Mouse (Mus musculus) bone marrow, adult 2 months (tissue): ENCODE data around the gene Lpcat3. TPM values are rescaled to one million over a fixed set of nuclear protein-coding genes. Genes with fewer than 3 reads are reported as not detected.
A peak's percentile ranks its signal among the peaks of the same experiment; 100 is the strongest.

ENCODE experiments used
- H3K27ac ChIP-seq: fragments of 200-500 bp; 2 replicates; pipeline ENCODE4 v1.5.1; 2012; ENCODE audit warnings: low read depth, mild to moderate bottlenecking, control low read depth, inconsistent platforms, low read length; ENCODE audit not compliant: control insufficient read depth, poor library complexity, insufficient read depth
- H3K4me1 ChIP-seq: fragments of 200-500 bp; 2 replicates; pipeline ENCODE4 v1.6.1; 2011; ENCODE audit warnings: low read length; ENCODE audit not compliant: control insufficient read depth, insufficient read depth
- H3K4me3 ChIP-seq: fragments of 200-500 bp; replicated peaks from 2 replicates; pipeline ENCODE3; 2011; ENCODE audit warnings: mild to moderate bottlenecking, low read depth, low read length, control low read depth; ENCODE audit not compliant: control insufficient read depth
- CTCF ChIP-seq: fragments of 200-500 bp; IDR thresholded peaks from 2 replicates; pipeline ENCODE4 v1.5.1; 2011; ENCODE audit warnings: low read length, control low read depth; ENCODE audit not compliant: control insufficient read depth, insufficient read depth
- POLR2A ChIP-seq: fragments of 200-500 bp; IDR thresholded peaks from 2 replicates; pipeline ENCODE4 v1.6.1; 2011; ENCODE audit warnings: low read depth, mild to moderate bottlenecking, control low read depth, low read length, borderline replicate concordance; ENCODE audit not compliant: control insufficient read depth
- WGBS: fragments of 180-500 bp; shearing (Covaris S2); methylation state at CpG from one replicate; pipeline ENCODE4 v1.1.7; 2018; 5-methylcytosine and 5-hydroxymethylcytosine counted together
- polyA plus RNA-seq: library from polyadenylated mRNA; stranded (reverse); fragments of >200 nt; gene quantifications from 2 replicates; pipeline ENCODE4 v1.2.4, GENCODE M21; 2011; ENCODE audit warnings: low replicate concordance; ENCODE audit not compliant: missing spikeins, insufficient read depth, insufficient read length

The Lpcat3 gene
- polyA plus RNA-seq, 1 experiment = 77.5 TPM

DNA sequence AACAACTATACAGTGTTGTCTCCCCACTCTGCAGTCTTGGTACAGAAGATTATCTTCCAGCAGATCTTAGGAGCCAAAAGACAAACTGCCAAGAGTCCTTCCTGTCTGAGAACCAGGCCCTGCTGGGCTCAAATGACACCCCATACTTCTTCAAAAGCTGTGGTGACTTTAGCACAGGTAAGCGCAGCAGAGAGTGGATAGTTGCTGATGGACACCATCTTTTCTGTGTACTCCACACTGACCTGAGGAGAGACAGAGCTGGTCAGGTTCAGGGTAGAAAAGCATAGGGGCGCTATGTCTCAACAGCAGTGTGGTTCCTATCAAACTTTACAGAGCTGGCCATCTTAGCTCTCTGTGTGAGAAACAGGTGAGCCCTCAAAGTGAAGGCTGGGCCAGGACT is 41.6 kb downstream of the Lpcat3 start:
- no peak for TF ChIP-seq POLR2A
- TF ChIP-seq CTCF = no peak
- no peak overlapping the region for H3K4me3 ChIP-seq
- 87% methylated on average over 2 of the region's 2 CpGs for WGBS
- H3K27ac ChIP-seq = no peak overlapping the region
- H3K4me1 ChIP-seq = peaks cover 2% of the 10 kb centered on the region; the same call in 1 of the 2 replicates

DNA sequence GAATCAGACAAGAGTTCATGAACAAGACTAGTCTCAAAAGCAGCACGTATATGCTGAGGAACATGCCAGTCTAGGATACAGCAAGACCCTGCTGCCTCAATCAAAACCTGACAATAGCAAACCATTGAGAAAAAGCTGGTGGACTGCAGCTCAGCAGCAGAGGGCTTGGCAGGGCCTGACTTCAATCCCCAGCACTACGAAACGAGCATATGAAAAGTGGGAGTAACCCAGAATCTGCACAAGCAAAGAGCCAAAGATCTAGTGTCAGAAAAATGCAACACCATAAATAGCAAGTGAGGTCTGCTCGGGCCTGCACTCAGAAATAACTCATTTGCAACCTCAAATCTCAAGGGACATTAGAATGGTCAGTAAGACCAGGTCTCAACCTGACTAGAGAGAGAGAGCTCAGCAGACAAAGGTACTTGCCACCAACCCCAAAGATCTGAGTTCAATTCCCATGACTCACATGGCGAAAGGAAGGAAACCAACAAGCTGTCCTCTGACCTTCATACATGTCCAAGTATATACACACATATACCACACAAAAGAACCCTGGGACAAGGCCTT is 43.3 kb downstream of the Lpcat3 start:
- peaks cover 2% of the 10 kb centered on the region; the same call in 1 of the 2 replicates for H3K4me1 ChIP-seq
- H3K27ac ChIP-seq = no peak overlapping the region
- no peak overlapping the region for H3K4me3 ChIP-seq
- WGBS = 83% methylated on average over 5 of the region's 5 CpGs
- TF ChIP-seq POLR2A (no peak), CTCF (no peak)

DNA sequence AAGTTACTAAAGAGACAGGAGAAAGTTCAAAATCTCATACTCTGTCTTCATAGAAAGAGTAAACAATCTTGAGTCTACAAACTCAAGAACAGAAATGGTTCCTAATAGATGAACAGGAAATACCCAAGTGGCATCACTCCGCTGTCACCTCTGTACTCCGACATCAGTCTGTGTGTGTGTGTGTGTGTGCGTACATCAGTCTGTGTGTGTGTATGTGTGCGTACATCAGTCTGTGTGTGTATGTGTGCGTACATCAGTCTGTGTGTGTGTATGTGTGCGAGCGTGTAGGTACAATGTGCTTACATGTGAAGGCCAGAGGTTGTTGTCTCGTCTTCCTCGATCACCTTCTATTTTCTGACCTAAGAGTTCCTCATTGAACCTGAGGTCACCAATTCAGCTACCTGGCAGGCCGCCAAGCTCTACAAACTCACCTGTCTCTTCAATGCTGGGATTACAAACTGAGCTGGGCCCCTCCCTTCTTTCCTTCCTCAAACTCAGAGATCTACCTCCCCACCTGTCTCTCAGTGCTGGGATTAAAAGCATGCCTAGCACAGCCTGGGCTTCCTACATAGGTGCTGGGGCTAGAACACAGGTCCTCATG is 45.6 kb downstream of the Lpcat3 start:
- Histone ChIP-seq H3K27ac (no peak overlapping the region), H3K4me1 (peaks cover 2% of the 10 kb centered on the region; the same call in 1 of the 2 replicates), H3K4me3 (no peak overlapping the region)
- WGBS = 91% methylated on average over 10 of the region's 10 CpGs
- no peak for TF ChIP-seq POLR2A

DNA sequence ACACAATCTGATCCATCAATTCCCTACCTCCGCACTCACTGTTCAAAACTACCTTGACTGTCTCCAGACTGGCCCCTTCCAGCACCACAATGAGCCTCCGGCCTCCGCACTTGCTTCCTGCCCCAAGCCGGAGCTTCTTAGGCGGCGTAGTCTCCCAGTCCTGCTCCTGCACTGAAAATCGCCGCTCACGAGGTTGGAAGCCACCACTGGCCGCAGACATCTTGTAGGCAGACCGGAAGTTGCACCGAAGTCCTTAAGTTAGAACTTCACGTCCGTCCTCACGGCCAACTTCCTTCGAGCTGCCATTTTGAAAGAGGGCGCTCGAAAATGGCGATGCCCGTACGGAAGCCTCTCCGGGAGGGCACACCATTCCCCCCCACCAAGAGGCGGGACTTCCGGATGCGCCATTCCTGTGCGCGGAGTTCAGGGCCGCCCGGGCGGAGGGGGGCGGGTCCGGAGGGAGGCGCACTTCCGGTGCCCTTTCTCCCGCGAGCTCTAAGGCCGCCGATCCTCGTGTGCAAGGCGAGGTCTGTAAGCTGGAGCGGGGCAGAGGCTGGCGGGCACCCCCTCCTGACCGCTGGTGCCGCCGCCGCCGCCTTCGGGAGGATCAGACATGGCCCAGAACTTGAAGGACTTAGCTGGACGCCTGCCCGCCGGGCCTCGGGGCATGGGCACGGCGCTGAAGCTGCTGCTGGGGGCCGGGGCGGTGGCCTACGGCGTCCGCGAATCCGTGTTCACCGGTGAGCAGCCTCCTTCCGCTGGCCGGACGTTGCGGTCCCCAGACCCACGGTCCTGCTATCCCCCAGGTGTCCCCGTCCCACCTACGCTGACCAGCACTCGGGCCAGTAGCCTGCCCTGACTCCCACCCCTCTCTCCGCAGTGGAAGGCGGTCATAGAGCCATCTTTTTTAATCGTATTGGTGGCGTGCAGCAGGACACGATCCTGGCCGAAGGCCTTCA is 49.3 kb downstream of the Lpcat3 start, which contains the start of the genes Emg1 and Phb2:
Gene Emg1 (minus strand): TSS at position 355 of the 959 bp plus-strand sequence.
Gene Phb2 (plus strand): TSS at position 513 of the 959 bp plus-strand sequence.
- TF ChIP-seq POLR2A (no peak; the same call in none of the 2 replicates), CTCF (peak; percentile 6; the same call in 1 of the 2 replicates)

DNA sequence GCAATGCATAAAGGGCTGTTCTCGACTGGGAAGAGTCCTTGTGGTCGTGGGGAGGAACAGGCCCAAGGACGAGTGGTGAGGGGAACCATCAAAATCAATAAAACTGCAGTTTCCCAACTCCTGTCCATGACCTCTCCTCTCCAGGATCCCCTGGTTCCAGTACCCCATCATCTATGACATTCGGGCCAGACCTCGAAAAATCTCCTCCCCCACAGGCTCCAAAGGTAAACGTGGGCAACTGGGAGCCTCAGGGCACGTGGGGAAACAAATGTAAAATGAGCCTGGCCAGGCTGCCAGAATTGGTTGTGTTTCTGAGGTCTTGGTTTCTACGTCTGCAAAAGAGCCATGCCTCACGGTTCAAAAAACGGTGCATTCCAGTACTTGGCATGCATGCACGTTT is 50.1 kb downstream of the Lpcat3 start:
- Histone ChIP-seq H3K4me1 (peaks cover 2% of the 10 kb centered on the region; the same call in 1 of the 2 replicates), H3K27ac (no peak overlapping the region), H3K4me3 (peak overlapping the region; percentile 96)
- TF ChIP-seq POLR2A (no peak), CTCF (no peak)
- WGBS = 15% methylated on average over 11 of the region's 11 CpGs

More for the DNA sequence above, 49.3 kb downstream of the Lpcat3 start, which contains the start of the genes Emg1 and Phb2:
- H3K4me1 ChIP-seq = peaks cover 2% of the 10 kb centered on the region; the same call in 1 of the 2 replicates
- H3K4me3 ChIP-seq = peak within 1 kb of the TSS; percentile 96
- H3K27ac ChIP-seq = peak within 1 kb of the TSS; percentile 78
- under 1% methylated on average over 76 of the region's 76 CpGs for WGBS

DNA sequence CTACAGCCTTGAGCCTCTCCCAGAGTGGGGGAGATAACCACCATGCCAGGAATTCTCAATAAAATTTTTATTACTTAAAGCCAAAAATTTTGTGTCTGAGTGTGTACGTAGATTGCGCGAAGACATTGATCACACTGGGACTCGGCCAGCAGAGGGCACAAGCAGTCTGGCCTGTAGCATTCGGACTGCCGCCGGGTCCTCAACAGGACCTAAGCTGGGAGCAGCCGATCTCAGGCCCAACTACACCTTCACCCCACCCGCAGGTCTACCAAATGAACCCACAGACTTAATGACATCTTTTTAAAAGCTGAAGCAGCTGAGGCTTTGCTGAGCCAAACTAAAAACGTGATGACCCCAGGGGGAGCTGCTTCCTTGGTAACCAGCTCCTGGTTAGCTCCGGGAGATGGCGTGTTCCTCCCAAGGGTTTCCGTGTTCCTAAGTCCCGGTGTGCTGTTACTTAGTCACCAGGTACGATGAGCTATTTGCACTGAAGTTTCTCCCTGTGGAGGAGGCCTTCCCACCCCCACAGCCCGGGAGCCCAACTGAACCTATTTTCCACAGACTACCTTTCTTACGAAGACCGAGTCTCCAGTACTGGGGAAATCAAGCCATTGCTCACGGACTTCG is 54.1 kb downstream of the Lpcat3 start:
- Histone ChIP-seq H3K4me1 (peaks cover 8% of the 10 kb centered on the region), H3K27ac (no peak overlapping the region), H3K4me3 (no peak overlapping the region)
- TF ChIP-seq CTCF = peak; percentile 95
- TF ChIP-seq POLR2A = no peak
- 53% methylated on average over 20 of the region's 20 CpGs for WGBS

DNA sequence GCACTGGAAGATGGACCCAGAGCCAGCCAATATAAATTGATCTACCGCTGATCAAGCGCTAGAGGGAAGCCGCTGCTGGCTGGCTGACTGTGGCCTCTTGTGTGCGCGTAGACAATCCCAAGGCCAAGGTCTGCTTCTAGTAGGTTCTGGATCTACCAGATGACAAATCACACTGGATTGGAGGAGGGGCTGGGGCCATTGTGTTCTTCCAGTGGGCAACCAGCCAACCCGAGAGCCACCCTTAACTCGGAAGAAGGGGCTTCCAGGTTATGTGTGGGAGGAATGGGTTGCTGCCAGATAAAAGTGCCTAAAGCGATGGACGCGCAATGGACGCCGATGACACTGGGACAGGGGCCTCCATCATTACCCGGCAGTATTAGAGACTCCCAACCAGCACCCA is 55.1 kb downstream of the Lpcat3 start:
- peaks cover 11% of the 10 kb centered on the region for H3K4me1 ChIP-seq
- no peak for TF ChIP-seq POLR2A
- no peak for TF ChIP-seq CTCF
- H3K4me3 ChIP-seq = no peak overlapping the region
- H3K27ac ChIP-seq = no peak overlapping the region
- WGBS = 94% methylated on average over 13 of the region's 13 CpGs

DNA sequence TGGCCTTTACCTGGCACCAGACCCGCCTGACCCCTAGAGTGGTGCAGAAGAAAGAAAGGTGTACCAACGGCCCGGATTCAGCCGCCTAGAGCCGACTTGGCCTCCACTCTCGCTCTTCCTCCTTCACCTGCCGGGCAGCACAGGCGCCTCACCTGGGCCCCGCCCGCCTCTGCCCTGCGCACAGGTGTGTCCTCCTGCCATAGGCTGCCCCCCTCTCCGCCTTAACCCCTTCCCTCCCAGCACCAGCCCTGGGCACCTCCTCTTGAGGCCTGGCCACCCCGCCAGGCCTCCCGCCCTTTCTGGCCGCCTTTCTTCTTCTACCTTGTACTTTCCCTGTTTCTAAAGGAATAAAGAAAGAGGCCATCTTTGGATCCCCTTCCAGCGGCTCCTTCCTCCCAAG is 55.9 kb downstream of the Lpcat3 start:
- WGBS = 90% methylated on average over 16 of the region's 16 CpGs
- peaks cover 15% of the 10 kb centered on the region for H3K4me1 ChIP-seq

More for the DNA sequence above, 55.9 kb downstream of the Lpcat3 start:
- TF ChIP-seq POLR2A (no peak), CTCF (no peak)
- Histone ChIP-seq H3K4me3 (no peak overlapping the region), H3K27ac (peak overlapping the region; percentile 6; the same call in 1 of the 2 replicates)
